Mouse (Mus musculus) ZHBTc4 (cell line): ENCODE measurements around the gene Cd1d1.
A peak's percentile ranks its signal among the peaks of the same experiment; 100 is the strongest.
"Not testable (repeated sequence)": the region's sequence is repeated elsewhere in the genome, so short reads cannot be mapped to it uniquely, and the experiment has no call there.

Experiments used
- DNase-seq: peaks from one replicate; pipeline ENCODE4 v3.0.0-alpha.2; 2011; ENCODE audit warnings: low read depth, low spot score

Cd1d1 gene

GRCm38 (mm10) chr3:86999415-86999740 lies at the start of gene Cd1d1:
Gene Cd1d1 (minus strand): TSS chr3:86999441.
- DNase-seq: no peak

- DNase-seq: no peak
Measured at GRCm38 (mm10) chr3:87047801-87048200, 48.6 kb upstream of the Cd1d1 start.

- DNase-seq: no peak
Measured at GRCm38 (mm10) chr3:87041733-87042132, 42.5 kb upstream of the Cd1d1 start.

- DNase-seq: no peak
Measured at GRCm38 (mm10) chr3:87038500-87038899, 39.3 kb upstream of the Cd1d1 start.

- peak; percentile 51 for DNase-seq
Measured at GRCm38 (mm10) chr3:87034061-87034460, 34.8 kb upstream of the Cd1d1 start.

GRCm38 (mm10) chr3:87033357-87033756 lies 34.1 kb upstream of the Cd1d1 start:
- DNase-seq: peak; percentile 96

- peak; percentile 79 for DNase-seq
Measured at GRCm38 (mm10) chr3:87030855-87031254, 31.6 kb upstream of the Cd1d1 start.

GRCm38 (mm10) chr3:87017707-87018106 lies 18.5 kb upstream of the Cd1d1 start:
- DNase-seq: no peak

GRCm38 (mm10) chr3:87017001-87017400 lies 17.8 kb upstream of the Cd1d1 start:
- no peak for DNase-seq

GRCm38 (mm10) chr3:87015931-87016330 lies 16.7 kb upstream of the Cd1d1 start:
- DNase-seq: peak; percentile 45

- DNase-seq: not testable (repeated sequence)
Measured at GRCm38 (mm10) chr3:87012406-87012805, 13.2 kb upstream of the Cd1d1 start.

- DNase-seq: not testable (repeated sequence)
Measured at GRCm38 (mm10) chr3:87008281-87008680, 9.0 kb upstream of the Cd1d1 start.

- peak; percentile 61 for DNase-seq
Measured at GRCm38 (mm10) chr3:87000676-87001075, 1.4 kb upstream of the Cd1d1 start.

- DNase-seq: no peak
Measured at GRCm38 (mm10) chr3:87000051-87000450, 810 bp upstream of the Cd1d1 start.

GRCm38 (mm10) chr3:86998433-86999414 lies 517 bp downstream of the Cd1d1 start:
- peak; percentile 85 for DNase-seq

GRCm38 (mm10) chr3:86996111-86996510 lies 3.1 kb downstream of the Cd1d1 start:
- no peak for DNase-seq

- DNase-seq: peak; percentile 57
Measured at GRCm38 (mm10) chr3:86995381-86995780, 3.9 kb downstream of the Cd1d1 start.

GRCm38 (mm10) chr3:86986969-86987368 lies 12.3 kb downstream of the Cd1d1 start:
- DNase-seq: not testable (repeated sequence)

- DNase-seq: peak; percentile 55
Measured at GRCm38 (mm10) chr3:86986490-86986889, 12.8 kb downstream of the Cd1d1 start.

GRCm38 (mm10) chr3:86983382-86983781 lies 15.9 kb downstream of the Cd1d1 start:
- no peak for DNase-seq

GRCm38 (mm10) chr3:86976546-86976945 lies 22.7 kb downstream of the Cd1d1 start:
- DNase-seq: peak; percentile 81

- DNase-seq: no peak
Measured at GRCm38 (mm10) chr3:86975150-86975549, 24.1 kb downstream of the Cd1d1 start.
